Mouse (Mus musculus) hindbrain, embryonic 16.5 days (tissue): ENCODE measurements around the gene Hacl1. TPM values are rescaled to one million over a fixed set of nuclear protein-coding genes. Genes with fewer than 3 reads are reported as not detected.
A peak's percentile ranks its signal among the peaks of the same experiment; 100 is the strongest.

ENCODE experiments used
- ATAC-seq: fragments of 200-750 bp; cut with Nextera tagmentation; 2 replicates; pipeline ENCODE4 v1.8.0; 2017; ENCODE audit warnings: moderate TSS enrichment, moderate library complexity
- H3K27ac ChIP-seq: fragments of 300-500 bp; sonication (generic); 2 replicates; pipeline ENCODE4 v1.5.1; 2014; ENCODE audit warnings: low read depth, mild to moderate bottlenecking, control low read depth, low read length, moderate library complexity
- H3K27me3 ChIP-seq: fragments of 300-500 bp; sonication (generic); replicated peaks from 2 replicates; pipeline ENCODE4 v1.6.1; 2014; ENCODE audit warnings: low read length; ENCODE audit not compliant: control insufficient read depth, insufficient read depth
- H3K36me3 ChIP-seq: fragments of 300-500 bp; sonication (generic); 2 replicates; pipeline ENCODE4 v1.6.1; 2014; ENCODE audit warnings: mild to moderate bottlenecking, low read length, moderate library complexity, mixed read lengths; ENCODE audit not compliant: control insufficient read depth, insufficient read depth
- H3K4me1 ChIP-seq: fragments of 300-500 bp; sonication (generic); 2 replicates; pipeline ENCODE4 v1.6.1; 2014; ENCODE audit warnings: low read depth, low read length; ENCODE audit not compliant: control insufficient read depth, insufficient read depth
- H3K4me2 ChIP-seq: fragments of 300-500 bp; sonication (generic); 2 replicates; pipeline ENCODE4 v1.6.1; 2014; ENCODE audit warnings: mild to moderate bottlenecking, low read length, control low read depth, moderate library complexity
- H3K4me3 ChIP-seq: fragments of 300-500 bp; sonication (generic); 2 replicates; pipeline ENCODE4 v1.5.1; 2014; ENCODE audit warnings: mild to moderate bottlenecking, low read length, control low read depth, moderate library complexity
- H3K9ac ChIP-seq: fragments of 300-500 bp; sonication (generic); 2 replicates; pipeline ENCODE4 v1.6.1; 2014; ENCODE audit warnings: low read depth, mild to moderate bottlenecking, control low read depth, low read length, moderate library complexity
- H3K9me3 ChIP-seq: fragments of 300-500 bp; sonication (generic); 2 replicates; pipeline ENCODE4 v1.6.1; 2014; ENCODE audit warnings: mild to moderate bottlenecking, low read length, moderate library complexity; ENCODE audit not compliant: control insufficient read depth
- WGBS: fragments of 180-500 bp; shearing (Covaris S2); extraction: QIAGEN DNeasy Blood & Tissue Kit; methylation state at CpG from one replicate; pipeline ENCODE4 v1.1.7; 2014; 5-methylcytosine and 5-hydroxymethylcytosine counted together
- polyA plus RNA-seq: library from polyadenylated mRNA; unstranded; fragments of >200 nt; fragmentation: Nextera tagmentation; extraction: Ambion mirVana; gene quantifications from 2 replicates; pipeline ENCODE4 v1.2.1, GENCODE M21; 2015

The Hacl1 gene
- polyA plus RNA-seq, 1 experiment from 2014 or later = 11.5 TPM

DNA sequence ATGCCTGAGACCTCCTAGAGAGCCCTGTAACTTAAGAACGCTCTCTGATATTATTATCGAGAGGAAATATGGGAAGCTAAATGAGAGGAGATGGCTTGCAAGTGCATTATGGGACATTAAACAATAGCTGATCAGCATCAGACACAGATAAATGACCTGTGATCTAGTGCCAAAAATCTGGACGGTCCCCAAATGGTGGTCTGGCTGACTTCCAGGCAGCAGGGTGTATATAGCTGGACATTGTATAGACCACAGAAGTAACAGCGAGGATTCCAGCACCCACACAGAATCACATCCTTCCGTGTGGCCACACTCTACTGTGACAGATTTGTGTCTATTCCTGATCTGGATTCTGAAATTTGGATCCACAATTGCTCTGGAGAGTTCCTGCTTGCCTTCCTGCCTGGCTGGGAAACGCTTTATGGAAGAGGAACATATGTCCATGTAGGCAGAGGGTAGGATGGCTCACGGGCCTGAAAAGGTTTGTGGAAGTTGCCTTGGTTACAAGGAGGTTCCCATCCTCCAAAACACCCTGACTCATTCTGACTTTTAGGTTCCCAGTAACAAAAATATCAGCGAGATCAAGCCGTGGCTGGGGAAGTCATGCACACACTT is 68.4 kb downstream of the Hacl1 start:
- Histone ChIP-seq H3K27me3 (no peaks in the 10 kb centered on the region), H3K4me3 (no peak overlapping the region), H3K4me1 (no peaks in the 10 kb centered on the region; the same call in 1 of the 2 replicates), H3K4me2 (no peak overlapping the region), H3K27ac (no peak overlapping the region), H3K9ac (no peak overlapping the region), H3K9me3 (no peaks in the 10 kb centered on the region), H3K36me3 (no peaks in the 10 kb centered on the region)
- ATAC-seq = no peak
- WGBS = 71% methylated on average over 9 of the region's 9 CpGs

DNA sequence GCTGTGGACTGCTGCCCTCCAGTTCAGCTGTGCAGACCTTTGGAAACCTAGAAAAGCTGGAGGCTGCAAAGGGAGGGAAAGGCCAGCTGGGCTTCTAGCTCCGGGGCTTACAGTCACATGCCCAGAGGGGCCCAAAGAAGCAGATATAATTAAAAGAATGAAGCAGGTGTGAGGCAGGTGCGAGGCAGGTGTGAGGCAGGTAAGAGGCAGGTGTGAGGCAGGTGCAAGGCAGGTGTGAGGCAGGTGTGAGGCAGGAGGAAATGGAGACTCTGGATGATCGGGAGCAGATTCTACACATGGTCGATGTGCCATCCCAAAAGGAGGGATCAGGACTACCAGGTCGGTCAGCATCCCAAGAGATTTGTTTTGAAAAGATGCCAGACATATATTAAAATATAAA is 69.7 kb downstream of the Hacl1 start:
- no peaks in the 10 kb centered on the region; the same call in 1 of the 2 replicates for H3K4me1 ChIP-seq
- ATAC-seq = no peak
- H3K9ac ChIP-seq = no peak overlapping the region
- no peak overlapping the region for H3K4me2 ChIP-seq
- no peak overlapping the region for H3K27ac ChIP-seq
- no peak overlapping the region for H3K4me3 ChIP-seq
- no peaks in the 10 kb centered on the region for H3K36me3 ChIP-seq
- no peaks in the 10 kb centered on the region for H3K27me3 ChIP-seq
- no peaks in the 10 kb centered on the region for H3K9me3 ChIP-seq
- 84% methylated on average over 5 of the region's 5 CpGs for WGBS

DNA sequence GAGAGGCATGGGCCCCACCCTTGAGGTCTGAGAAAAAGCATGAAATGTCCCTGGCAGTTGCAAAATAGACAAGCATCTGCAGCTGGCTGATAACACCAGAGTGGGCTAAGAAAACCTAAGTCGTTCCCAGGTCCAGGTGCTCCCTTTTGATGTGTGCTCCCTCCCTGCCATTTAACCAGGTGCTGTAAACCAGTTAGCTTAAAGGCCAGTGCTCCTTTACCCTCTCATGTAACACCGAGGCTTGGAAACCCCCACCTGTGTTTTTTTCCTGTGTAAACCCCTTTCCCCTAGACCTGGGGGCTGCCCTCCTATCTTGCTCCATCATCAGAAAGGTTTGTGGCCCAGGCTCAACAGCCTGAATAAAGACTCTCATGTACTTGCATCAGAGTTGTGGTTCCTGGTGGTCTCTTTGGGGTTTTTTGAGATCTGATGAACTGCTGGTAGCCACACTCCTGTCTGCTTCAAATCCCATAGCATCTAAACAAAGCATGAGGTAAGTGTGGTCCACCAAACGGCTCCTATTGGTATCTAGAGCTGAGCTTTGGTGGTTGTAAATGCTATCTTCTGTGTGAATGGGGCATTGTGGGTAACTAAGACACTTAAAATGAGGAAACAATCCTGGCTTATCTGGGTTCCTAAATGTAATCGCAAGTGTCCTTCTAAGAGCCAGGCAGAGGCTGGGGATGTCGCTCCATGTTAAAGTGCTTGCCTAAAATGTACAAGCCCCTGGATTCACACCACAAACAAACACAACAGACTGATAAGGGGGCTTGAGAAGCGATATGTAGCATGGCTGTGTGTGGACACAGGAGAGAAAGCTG is 70.7 kb downstream of the Hacl1 start:
- H3K27me3 ChIP-seq = no peaks in the 10 kb centered on the region
- H3K4me1 ChIP-seq = no peaks in the 10 kb centered on the region; the same call in 1 of the 2 replicates
- ATAC-seq = no peak
- no peak overlapping the region for H3K27ac ChIP-seq
- no peaks in the 10 kb centered on the region for H3K36me3 ChIP-seq
- no peak overlapping the region for H3K9ac ChIP-seq
- no peak overlapping the region for H3K4me3 ChIP-seq
- 77% methylated on average over 6 of the region's 6 CpGs for WGBS
- no peaks in the 10 kb centered on the region for H3K9me3 ChIP-seq
- H3K4me2 ChIP-seq = no peak overlapping the region

DNA sequence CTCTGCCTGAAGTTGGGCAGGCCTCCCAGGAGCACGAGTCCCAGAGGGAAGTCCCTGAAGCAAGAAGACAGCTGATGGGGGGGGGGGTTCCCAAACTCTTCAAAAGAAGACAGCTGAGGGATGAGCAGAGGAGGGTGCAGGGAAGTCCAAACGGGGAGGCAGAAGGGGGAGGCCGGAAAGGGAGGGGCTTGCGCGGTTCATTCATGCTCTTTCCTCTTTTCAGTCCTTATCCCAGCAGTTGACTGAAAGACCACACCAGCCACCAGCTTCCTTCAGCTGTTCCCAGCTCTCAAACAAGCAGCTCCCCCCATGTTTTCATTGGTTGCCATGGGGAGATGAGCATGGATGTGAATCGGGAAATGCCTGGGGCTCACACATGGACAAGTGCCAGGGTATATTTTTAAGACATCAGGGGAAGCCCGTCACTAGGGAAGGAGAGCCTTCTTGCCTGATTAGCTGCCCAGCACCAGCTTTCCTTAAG is 71.9 kb downstream of the Hacl1 start:
- 43% methylated on average over 7 of the region's 7 CpGs for WGBS
- Histone ChIP-seq H3K36me3 (no peaks in the 10 kb centered on the region), H3K27me3 (no peaks in the 10 kb centered on the region), H3K9ac (no peak overlapping the region), H3K4me2 (no peak overlapping the region), H3K4me1 (peaks cover 4% of the 10 kb centered on the region), H3K27ac (no peak overlapping the region), H3K9me3 (no peaks in the 10 kb centered on the region), H3K4me3 (no peak overlapping the region)
- ATAC-seq = peak; percentile 45; the same call in 1 of the 2 replicates

DNA sequence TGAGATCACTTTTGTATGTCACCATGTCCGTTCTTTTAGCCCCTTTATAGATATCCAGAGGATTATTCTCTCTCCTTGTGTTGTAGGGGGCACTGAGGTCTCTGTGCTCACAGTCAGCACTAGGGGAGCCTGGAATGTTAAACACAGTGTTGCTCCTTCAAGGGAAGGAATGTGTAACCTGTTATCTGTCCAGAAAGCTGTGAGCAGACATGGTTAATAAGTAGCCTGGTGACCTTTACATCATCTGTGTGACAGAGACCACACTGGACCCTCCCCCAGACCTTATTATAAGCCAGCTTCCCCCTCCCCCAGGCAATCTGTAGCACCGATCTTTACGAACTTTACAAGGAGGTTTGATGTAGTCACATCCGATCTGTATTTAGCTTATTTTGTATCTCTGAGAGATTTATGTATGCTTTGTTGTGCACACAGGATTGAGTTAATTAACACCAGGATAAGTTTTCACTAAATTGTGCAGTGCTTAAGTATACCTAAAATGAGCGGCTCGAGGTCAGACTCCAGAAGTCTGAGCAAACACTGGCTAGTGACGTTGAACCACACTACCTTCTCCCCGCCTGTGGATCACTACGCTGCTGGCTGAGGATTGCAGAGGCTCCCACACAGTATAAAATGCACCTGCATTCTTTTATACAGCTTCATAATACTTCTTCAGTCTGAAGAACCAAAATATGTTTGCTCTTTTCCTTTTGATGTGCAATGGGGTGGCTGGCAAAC is 75.4 kb downstream of the Hacl1 start:
- H3K27me3 ChIP-seq = no peaks in the 10 kb centered on the region
- H3K36me3 ChIP-seq = no peaks in the 10 kb centered on the region
- H3K4me3 ChIP-seq = no peak overlapping the region
- H3K9ac ChIP-seq = no peak overlapping the region
- H3K4me1 ChIP-seq = peaks cover 4% of the 10 kb centered on the region
- H3K4me2 ChIP-seq = no peak overlapping the region
- H3K9me3 ChIP-seq = no peaks in the 10 kb centered on the region
- no peak overlapping the region for H3K27ac ChIP-seq
- no peak for ATAC-seq
- WGBS = 80% methylated on average over 9 of the region's 9 CpGs

DNA sequence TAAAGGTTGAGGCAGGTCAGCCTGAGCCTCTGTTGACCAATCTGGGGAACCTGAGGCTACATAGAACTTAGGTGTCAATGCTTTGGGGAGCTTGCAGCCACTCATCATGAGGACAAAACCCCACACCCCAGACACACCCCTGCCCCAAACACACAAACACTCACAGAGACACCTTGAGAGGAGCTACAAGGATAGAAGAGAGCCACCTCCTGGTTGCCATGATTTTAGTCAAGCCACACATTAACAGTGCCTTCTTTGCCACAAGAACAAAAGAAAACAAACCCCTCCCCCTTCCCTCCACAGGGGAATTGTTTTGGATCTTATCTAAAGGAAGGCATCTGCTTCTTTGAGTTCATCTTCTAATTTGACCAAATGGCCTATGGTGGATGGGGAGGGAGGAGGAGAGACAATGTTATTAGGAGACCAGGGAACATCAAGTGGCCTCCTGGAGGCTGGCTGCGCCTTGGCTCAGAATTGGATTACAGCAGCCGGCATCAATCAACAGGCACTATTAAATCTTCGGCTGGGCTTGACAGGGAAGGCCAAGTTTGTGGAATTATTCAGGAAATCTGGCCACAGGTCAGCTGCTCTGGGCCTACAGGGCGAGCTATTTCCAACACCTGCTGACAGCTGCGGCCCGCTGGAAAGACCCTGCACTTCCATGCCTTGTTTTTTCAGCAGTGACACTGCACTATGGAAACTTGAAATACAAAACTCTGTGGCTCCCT is 76.5 kb downstream of the Hacl1 start:
- H3K4me1 ChIP-seq = peaks cover 4% of the 10 kb centered on the region
- 31% methylated on average over 6 of the region's 6 CpGs for whole genome bisulfite sequencing

DNA sequence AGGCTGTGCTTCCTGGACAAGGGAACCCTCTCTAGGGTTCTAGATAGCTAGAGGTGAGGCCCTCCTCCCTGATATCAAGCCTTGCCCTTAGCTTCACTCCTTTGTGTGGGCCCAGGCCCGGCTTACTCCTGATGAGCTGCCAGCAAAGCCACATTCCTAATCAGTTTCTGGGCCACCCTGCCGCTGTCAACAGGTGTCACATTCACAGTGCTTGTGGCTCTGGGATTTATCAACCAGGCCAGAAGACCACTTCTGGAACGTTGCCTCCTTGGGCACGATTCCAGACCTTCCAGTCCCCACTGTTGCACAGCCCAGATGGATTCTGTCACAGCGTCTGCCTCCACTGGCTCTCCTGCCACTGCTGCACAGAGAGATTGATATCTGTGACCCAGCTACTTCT is 80.2 kb downstream of the Hacl1 start:
- no peak for ATAC-seq
- H3K27ac ChIP-seq = no peak overlapping the region
- no peak overlapping the region for H3K4me2 ChIP-seq
- H3K4me1 ChIP-seq = peaks cover 4% of the 10 kb centered on the region; the same call in 1 of the 2 replicates
- no peak overlapping the region for H3K4me3 ChIP-seq
- 50% methylated on average over 5 of the region's 5 CpGs for WGBS
- no peaks in the 10 kb centered on the region for H3K9me3 ChIP-seq
- no peaks in the 10 kb centered on the region for H3K27me3 ChIP-seq
- H3K36me3 ChIP-seq = no peaks in the 10 kb centered on the region
- no peak overlapping the region for H3K9ac ChIP-seq

More for the DNA sequence above, 76.5 kb downstream of the Hacl1 start:
- H3K27me3 ChIP-seq = no peaks in the 10 kb centered on the region
- H3K4me2 ChIP-seq = no peak overlapping the region
- no peak overlapping the region for H3K9ac ChIP-seq
- no peaks in the 10 kb centered on the region for H3K9me3 ChIP-seq
- H3K4me3 ChIP-seq = no peak overlapping the region
- H3K27ac ChIP-seq = no peak overlapping the region
- 0 out of 2 replicates have a peak, but pooled peaks have one; percentile 30 for ATAC-seq
- H3K36me3 ChIP-seq = no peaks in the 10 kb centered on the region

DNA sequence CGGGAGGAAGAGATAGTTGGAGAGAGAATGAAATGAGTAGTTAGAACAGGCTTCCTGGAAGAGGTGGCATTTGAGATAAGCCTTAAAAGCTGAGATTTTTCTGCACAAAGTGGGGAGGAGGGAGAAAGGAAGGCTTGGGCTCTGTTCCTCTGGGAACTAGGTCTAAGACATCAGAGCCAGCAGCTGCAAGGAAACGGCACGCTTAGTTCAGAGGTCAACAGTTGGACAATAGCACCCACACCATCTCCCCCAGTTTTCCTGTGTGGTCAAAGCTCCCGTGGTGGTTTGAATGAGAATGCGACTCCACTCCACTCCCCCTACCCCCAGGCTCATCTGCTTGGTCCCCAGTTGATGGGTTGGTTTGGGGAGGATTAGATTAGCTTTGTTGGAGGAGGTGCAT is 81.9 kb downstream of the Hacl1 start:
- WGBS = 56% methylated on average over 5 of the region's 5 CpGs
- ATAC-seq = no peak
- no peak overlapping the region for H3K27ac ChIP-seq
- no peaks in the 10 kb centered on the region for H3K9me3 ChIP-seq
- no peak overlapping the region for H3K4me3 ChIP-seq
- H3K4me2 ChIP-seq = no peak overlapping the region
- H3K27me3 ChIP-seq = no peaks in the 10 kb centered on the region
- H3K36me3 ChIP-seq = no peaks in the 10 kb centered on the region
- no peak overlapping the region for H3K9ac ChIP-seq
- no peaks in the 10 kb centered on the region; the same call in 1 of the 2 replicates for H3K4me1 ChIP-seq
